Mouse (Mus musculus) stomach, embryonic 14.5 days (tissue): ENCODE results near the gene Uchl5. TPM values are rescaled to one million over a fixed set of nuclear protein-coding genes. Genes with fewer than 3 reads are reported as not detected.

Experiments used
- ATAC-seq: fragments of 200-750 bp; cut with Nextera tagmentation; 2 replicates; pipeline ENCODE4 v1.8.0; 2017; ENCODE audit warnings: low read depth, moderate TSS enrichment; ENCODE audit not compliant: insufficient number of reproducible peaks, insufficient read depth, low FRiP score
- H3K27ac ChIP-seq: fragments of 300-500 bp; sonication (generic); 2 replicates; pipeline ENCODE4 v1.5.1; 2014; ENCODE audit warnings: mild to moderate bottlenecking, low read length, moderate library complexity, mixed read lengths
- H3K27me3 ChIP-seq: fragments of 300-500 bp; sonication (generic); 2 replicates; pipeline ENCODE4 v1.6.1; 2014; ENCODE audit warnings: low read length, control low read depth, mixed read lengths; ENCODE audit not compliant: control insufficient read depth, insufficient read depth
- H3K36me3 ChIP-seq: fragments of 300-500 bp; sonication (generic); 2 replicates; pipeline ENCODE4 v1.6.1; 2014; ENCODE audit warnings: mild to moderate bottlenecking, control low read depth, low read length, moderate library complexity, mixed read lengths; ENCODE audit not compliant: control insufficient read depth, insufficient read depth
- H3K4me1 ChIP-seq: fragments of 300-500 bp; sonication (generic); 2 replicates; pipeline ENCODE4 v1.6.1; 2014; ENCODE audit warnings: low read length, control low read depth, mixed read lengths; ENCODE audit not compliant: control insufficient read depth, insufficient read depth
- H3K4me2 ChIP-seq: fragments of 300-500 bp; sonication (generic); replicated peaks from 2 replicates; pipeline ENCODE4 v1.6.1; 2014; ENCODE audit warnings: low read depth, low read length, control low read depth
- H3K4me3 ChIP-seq: fragments of 300-500 bp; sonication (generic); 2 replicates; pipeline ENCODE4 v1.5.1; 2014; ENCODE audit warnings: low read depth, low read length, control low read depth
- H3K9ac ChIP-seq: fragments of 300-500 bp; sonication (generic); replicated peaks from 2 replicates; pipeline ENCODE4 v1.6.1; 2014; ENCODE audit warnings: low read depth, mild to moderate bottlenecking, control low read depth, low read length, moderate library complexity, mixed read lengths
- H3K9me3 ChIP-seq: fragments of 300-500 bp; sonication (generic); 2 replicates; pipeline ENCODE4 v1.6.1; 2016; ENCODE audit warnings: low read depth, low read length, control low read depth; ENCODE audit not compliant: control insufficient read depth
- WGBS: fragments of 180-500 bp; shearing (Covaris S2); extraction: QIAGEN DNeasy Blood & Tissue Kit; methylation state at CpG from one replicate; pipeline ENCODE4 v1.1.7; 2014; 5-methylcytosine and 5-hydroxymethylcytosine counted together
- polyA plus RNA-seq: library from polyadenylated mRNA; unstranded; fragments of >200 nt; fragmentation: Nextera tagmentation; extraction: Ambion mirVana; gene quantifications from 2 replicates; pipeline ENCODE4 v1.2.1, GENCODE M21; 2014

Gene Uchl5
- polyA plus RNA-seq, 1 experiment from 2014 or later = 64.6 TPM

- no peak for ATAC-seq
- no peak overlapping the region for H3K4me3 ChIP-seq
- H3K36me3 ChIP-seq = no peaks in the 10 kb centered on the region
- H3K27me3 ChIP-seq = no peaks in the 10 kb centered on the region
- no peak overlapping the region for H3K9ac ChIP-seq
- H3K27ac ChIP-seq = no peak overlapping the region
- H3K4me2 ChIP-seq = no peak overlapping the region
- no peaks in the 10 kb centered on the region for H3K4me1 ChIP-seq
- H3K9me3 ChIP-seq = no peaks in the 10 kb centered on the region
- WGBS = 83% methylated on average over 3 of the region's 3 CpGs
These were observed 45.6 kb downstream of the Uchl5 start for GRCm38 (mm10) chr1:143822677-143823076.

GRCm38 (mm10) chr1:143830713-143831112, 53.6 kb downstream of the Uchl5 start:
- no peak overlapping the region for H3K27ac ChIP-seq
- no peak for ATAC-seq
- no peaks in the 10 kb centered on the region for H3K36me3 ChIP-seq
- H3K9me3 ChIP-seq = no peaks in the 10 kb centered on the region
- no peak overlapping the region for H3K9ac ChIP-seq
- H3K4me3 ChIP-seq = no peak overlapping the region
- 61% methylated on average over 3 of the region's 3 CpGs for WGBS
- no peak overlapping the region for H3K4me2 ChIP-seq
- no peaks in the 10 kb centered on the region for H3K27me3 ChIP-seq
- H3K4me1 ChIP-seq = no peaks in the 10 kb centered on the region

- no peaks in the 10 kb centered on the region for H3K9me3 ChIP-seq
- 59% methylated on average over 7 of the region's 7 CpGs for WGBS
- H3K4me1 ChIP-seq = no peaks in the 10 kb centered on the region
- H3K4me3 ChIP-seq = no peak overlapping the region
- no peaks in the 10 kb centered on the region for H3K36me3 ChIP-seq
- no peak overlapping the region for H3K4me2 ChIP-seq
- no peaks in the 10 kb centered on the region for H3K27me3 ChIP-seq
- H3K9ac ChIP-seq = no peak overlapping the region
- no peak for ATAC-seq
- no peak overlapping the region for H3K27ac ChIP-seq
These were observed 59.5 kb downstream of the Uchl5 start for GRCm38 (mm10) chr1:143836363-143837182.

GRCm38 (mm10) chr1:143837681-143838080, 60.6 kb downstream of the Uchl5 start:
- no peak for ATAC-seq
- Histone ChIP-seq H3K4me1 (no peaks in the 10 kb centered on the region), H3K27ac (no peak overlapping the region), H3K27me3 (no peaks in the 10 kb centered on the region), H3K9ac (no peak overlapping the region), H3K36me3 (no peaks in the 10 kb centered on the region), H3K4me2 (no peak overlapping the region), H3K4me3 (no peak overlapping the region), H3K9me3 (no peaks in the 10 kb centered on the region)
- WGBS = 85% methylated on average over 4 of the region's 4 CpGs

- Histone ChIP-seq H3K4me3 (no peak overlapping the region), H3K9ac (no peak overlapping the region), H3K9me3 (no peaks in the 10 kb centered on the region), H3K27me3 (no peaks in the 10 kb centered on the region), H3K27ac (no peak overlapping the region), H3K4me2 (no peak overlapping the region), H3K4me1 (no peaks in the 10 kb centered on the region), H3K36me3 (no peaks in the 10 kb centered on the region)
- no peak for ATAC-seq
- 57% methylated on average over 2 of the region's 2 CpGs for WGBS
These were observed 61.9 kb downstream of the Uchl5 start for GRCm38 (mm10) chr1:143838896-143839410.

- Histone ChIP-seq H3K4me2 (no peak overlapping the region), H3K27me3 (no peaks in the 10 kb centered on the region), H3K4me3 (no peak overlapping the region), H3K4me1 (no peaks in the 10 kb centered on the region), H3K9ac (no peak overlapping the region), H3K9me3 (no peaks in the 10 kb centered on the region), H3K27ac (no peak overlapping the region), H3K36me3 (no peaks in the 10 kb centered on the region)
- 32% methylated on average over 4 of the region's 4 CpGs for WGBS
- ATAC-seq = no peak
These were observed 75.3 kb downstream of the Uchl5 start for GRCm38 (mm10) chr1:143852329-143852728.

GRCm38 (mm10) chr1:143852779-143853358, 75.8 kb downstream of the Uchl5 start:
- Histone ChIP-seq H3K36me3 (no peaks in the 10 kb centered on the region), H3K4me1 (no peaks in the 10 kb centered on the region), H3K27ac (no peak overlapping the region), H3K9me3 (no peaks in the 10 kb centered on the region), H3K27me3 (no peaks in the 10 kb centered on the region), H3K9ac (no peak overlapping the region), H3K4me3 (no peak overlapping the region), H3K4me2 (no peak overlapping the region)
- no peak for ATAC-seq
- WGBS = 85% methylated on average over 2 of the region's 2 CpGs

GRCm38 (mm10) chr1:143853691-143854115, 76.6 kb downstream of the Uchl5 start:
- H3K4me1 ChIP-seq = no peaks in the 10 kb centered on the region
- H3K27me3 ChIP-seq = no peaks in the 10 kb centered on the region
- WGBS = 41% methylated on average over 8 of the region's 8 CpGs

More at GRCm38 (mm10) chr1:143853691-143854115, 76.6 kb downstream of the Uchl5 start:
- no peak overlapping the region for H3K4me2 ChIP-seq
- H3K9me3 ChIP-seq = no peaks in the 10 kb centered on the region
- no peak overlapping the region for H3K27ac ChIP-seq
- H3K9ac ChIP-seq = no peak overlapping the region
- no peak overlapping the region for H3K4me3 ChIP-seq
- ATAC-seq = no peak
- no peaks in the 10 kb centered on the region for H3K36me3 ChIP-seq
